Mouse (Mus musculus) C2C12 (cell line): ENCODE measurements at regions not wholly inside any gene's neighbourhood (a gene's known extent, or its start where the extent isn't known, plus 50 kb on each side); places are given as distances from the start of the nearest gene placed in this dataset.

Experiments used
- CEBPB ChIP-seq: IDR thresholded peaks from one replicate; pipeline ENCODE4 v1.6.1; 2011; ENCODE audit warnings: low read depth, mild to moderate bottlenecking, control low read depth, moderate library complexity
- CTCF ChIP-seq: IDR thresholded peaks from one replicate; pipeline ENCODE4 v1.5.1; 2011; ENCODE audit not compliant: control insufficient read depth, insufficient read depth, insufficient read length
- FOSL1 ChIP-seq: IDR thresholded peaks from one replicate; pipeline ENCODE4 v1.8.0; 2011; ENCODE audit warnings: mild to moderate bottlenecking, low read length; ENCODE audit not compliant: poor library complexity, insufficient read depth, severe bottlenecking
- MAX ChIP-seq: IDR thresholded peaks from one replicate; pipeline ENCODE4 v1.6.1; 2011; ENCODE audit warnings: mild to moderate bottlenecking, control low read depth
- MYOG ChIP-seq: IDR thresholded peaks from one replicate; pipeline ENCODE4 v1.6.1; 2011; ENCODE audit not compliant: control insufficient read depth, insufficient read length; ENCODE audit errors: extremely low read depth

DNA sequence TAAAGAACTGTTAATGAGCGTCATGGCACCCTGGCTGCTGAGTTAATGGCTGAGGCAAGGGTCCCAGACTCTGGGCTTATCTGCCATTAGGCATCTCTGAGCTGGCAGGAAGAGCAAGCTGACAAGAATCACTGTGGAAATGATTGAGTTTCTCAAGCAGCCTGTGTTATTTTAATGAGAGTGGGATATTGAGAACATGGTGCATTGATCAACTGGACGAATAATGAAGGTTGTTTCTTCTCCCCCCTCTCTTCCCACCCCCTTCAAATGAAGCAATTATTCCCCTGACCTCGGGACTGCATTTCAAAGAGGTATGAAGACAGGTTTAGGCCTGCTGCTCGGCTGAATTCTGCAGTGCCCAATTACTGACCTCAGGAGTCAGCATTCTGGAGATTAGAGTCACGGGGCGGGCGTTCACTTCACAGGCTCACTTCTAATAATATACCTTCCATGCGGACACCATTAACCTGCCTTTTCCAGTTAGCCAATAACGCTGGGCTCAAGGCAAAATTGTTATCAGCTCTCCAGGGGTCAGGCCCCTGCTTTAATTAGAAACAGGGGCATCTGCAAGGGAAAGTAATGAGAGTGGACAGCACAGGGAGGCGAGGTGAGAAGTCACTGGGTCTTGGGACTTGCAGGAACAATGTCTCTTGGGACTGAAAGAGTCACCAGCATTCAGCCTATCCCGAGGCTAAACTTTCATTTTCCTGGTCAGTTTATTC is 170.0 kb upstream of the Tut7 start:
- no peak for TF ChIP-seq CTCF
- TF ChIP-seq MAX: no peak
- TF ChIP-seq CEBPB: no peak
- no peak for TF ChIP-seq FOSL1
- TF ChIP-seq MYOG: no peak
